Mouse (Mus musculus): ENCODE results near the gene 1600014C23Rik.

Gene 1600014C23Rik

DNA sequence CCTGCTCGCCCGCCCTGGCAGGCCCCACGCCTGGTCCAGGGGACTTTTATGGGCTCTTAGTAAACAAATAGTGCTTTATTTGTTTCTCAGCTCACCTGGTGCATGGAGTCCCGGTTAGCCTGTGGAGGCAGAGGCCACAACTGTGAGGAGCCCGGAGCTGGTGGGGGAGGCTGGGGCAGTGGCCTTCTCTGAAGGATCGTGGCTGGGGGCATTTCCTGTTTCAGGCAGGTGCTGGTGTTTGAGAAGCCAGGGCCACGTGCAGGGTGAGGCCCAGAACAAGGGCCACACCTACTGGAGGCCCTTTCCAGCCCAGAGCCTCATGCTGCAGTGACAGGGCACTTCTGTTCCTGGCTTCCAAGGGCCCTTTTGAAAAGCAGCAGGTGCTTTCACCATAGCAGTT lies 7.4 kb downstream of the 1600014C23Rik start:
- DNase-seq (ENCODE audit: low read depth), result no peak

DNA sequence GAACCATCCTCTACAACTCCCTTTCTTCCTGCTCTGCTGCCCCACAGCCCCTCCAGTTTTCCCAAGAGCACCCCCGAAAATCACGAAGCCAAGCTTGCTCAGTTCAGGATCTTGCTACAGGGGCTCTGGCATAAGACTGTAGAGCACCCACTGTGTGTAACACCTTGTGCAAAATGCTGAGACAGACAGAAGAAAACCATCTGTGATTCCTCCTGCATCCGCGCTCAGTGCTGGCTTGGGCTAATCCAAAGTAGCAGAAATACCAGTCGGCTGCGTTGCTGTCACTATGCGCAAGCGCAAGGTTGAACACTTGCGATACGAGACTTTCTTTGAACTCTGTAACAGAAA lies 9.1 kb downstream of the 1600014C23Rik start:
- no peak for DNase-seq (ENCODE audit: low read depth)

DNA sequence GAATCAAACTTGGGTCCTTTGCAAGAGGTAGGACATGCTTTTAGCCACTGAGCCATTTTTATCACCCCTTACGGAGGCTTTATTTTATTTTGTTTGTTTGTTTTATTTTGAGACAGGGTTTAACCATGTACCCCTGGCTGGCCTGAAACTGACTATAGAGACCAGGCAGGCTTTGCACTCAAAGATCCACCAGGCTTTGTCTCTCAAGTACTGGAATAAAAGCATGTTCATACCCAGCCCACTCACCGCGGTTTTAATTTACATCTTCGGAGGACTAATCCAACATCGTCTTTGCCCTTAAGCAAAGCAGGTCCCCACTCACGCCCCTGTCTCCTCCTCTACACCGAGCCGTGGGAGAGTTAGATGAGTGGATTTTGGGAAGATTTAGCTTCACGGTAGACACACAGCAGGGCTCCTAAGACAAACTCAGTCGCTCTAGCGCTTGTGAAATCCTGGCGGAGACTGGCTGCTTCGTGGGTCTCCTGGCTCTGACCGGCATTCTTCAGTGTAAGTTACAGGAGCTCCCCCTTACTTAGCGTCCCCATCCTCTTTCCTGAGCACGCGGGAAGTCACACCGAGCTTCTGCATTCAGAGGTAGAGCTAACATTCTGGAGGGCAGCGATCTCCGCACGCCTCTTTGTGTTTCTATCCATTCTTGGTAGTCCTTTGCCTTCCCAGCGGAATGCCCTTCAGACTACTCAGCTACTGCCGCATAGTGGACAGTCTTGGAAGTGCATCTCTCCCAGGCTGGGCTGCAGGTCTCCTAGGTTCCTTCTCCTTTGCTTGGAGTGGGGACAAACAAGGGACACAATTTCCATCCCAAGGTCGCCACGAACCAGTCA lies 9.7 kb downstream of the 1600014C23Rik start:
- peak; percentile 91 for DNase-seq (ENCODE audit: low read depth)

DNA sequence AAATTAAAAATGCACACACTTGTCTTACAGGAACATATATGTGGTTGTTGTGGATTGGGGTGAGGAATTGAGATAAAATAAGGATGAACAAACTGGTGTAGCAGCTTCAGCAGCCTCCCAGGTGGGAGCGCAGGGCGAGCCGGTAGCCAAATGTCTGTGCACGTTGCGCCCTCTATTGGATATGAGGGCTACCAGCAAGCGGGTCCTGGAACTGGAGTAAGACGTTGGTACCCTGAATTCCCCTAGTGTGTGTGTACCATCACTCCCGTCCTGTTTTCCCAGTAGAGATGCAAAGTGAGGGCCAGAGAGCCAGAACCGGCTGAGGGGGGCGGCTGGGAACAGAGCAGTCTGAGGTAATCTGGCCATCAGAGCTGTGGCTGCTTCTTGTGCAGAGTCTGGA lies 15.3 kb downstream of the 1600014C23Rik start:
- peak; percentile 85 for DNase-seq (ENCODE audit: low read depth)

DNA sequence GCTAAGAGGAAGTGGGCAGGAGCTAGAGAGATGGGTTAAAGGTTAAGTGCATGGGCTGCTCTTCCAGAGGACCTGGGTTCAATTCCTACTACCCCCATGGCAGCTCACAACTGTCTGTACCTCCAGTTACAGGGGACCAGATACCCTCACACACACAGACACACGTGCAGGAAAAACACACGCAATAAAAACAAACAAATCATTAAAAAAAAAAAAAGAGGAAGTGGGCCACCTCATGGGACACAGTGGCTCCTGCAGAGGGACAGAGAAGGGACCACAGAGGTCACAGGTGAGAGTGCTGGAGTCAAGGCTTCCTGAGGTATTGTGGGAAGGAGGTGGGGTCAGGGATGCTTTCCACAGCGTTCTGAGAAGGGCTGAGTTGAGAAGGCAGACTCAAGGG lies 22.1 kb downstream of the 1600014C23Rik start:
- DNase-seq (ENCODE audit: low read depth), result no peak

DNA sequence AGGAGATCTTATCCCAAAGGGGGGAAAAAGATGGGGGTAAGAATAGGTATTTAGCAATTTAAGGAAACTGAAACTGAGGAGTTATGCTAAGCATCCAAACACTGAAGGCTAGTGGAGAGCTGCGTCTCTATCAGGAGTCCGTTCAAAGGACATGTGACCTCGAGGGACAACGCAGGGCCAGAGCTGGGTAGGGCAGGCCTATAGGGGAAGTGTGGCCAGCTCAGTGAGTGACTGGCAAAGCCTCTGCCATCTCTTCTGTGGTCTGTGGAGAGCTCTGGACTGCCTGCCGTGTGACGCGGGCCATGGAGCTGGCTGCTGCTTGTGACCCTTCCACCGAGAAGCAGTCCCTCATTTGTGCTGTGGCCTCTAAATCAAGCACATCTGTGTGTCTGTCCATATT lies 23.2 kb downstream of the 1600014C23Rik start:
- DNase-seq (ENCODE audit: low read depth), result no peak

DNA sequence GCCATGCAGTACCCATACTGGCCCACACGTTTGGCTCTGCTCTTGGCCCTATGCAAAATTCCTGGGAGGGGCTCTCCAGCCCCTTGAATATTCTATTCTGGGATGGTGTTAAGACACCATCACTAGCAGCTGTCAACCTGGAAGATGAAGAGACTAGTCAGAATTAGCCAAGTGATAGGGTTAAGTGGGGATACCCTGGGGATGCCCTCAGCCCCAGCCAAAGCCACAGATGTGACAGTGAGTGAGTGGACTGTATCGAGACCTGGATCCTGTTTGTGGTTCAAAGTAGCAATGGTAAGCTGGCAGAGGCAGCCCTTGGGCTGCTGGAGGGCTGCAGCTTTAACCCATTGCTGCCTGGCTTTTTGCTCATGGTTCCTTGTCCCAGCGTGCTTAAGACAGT lies 23.8 kb downstream of the 1600014C23Rik start:
- no peak for DNase-seq (ENCODE audit: low read depth)

DNA sequence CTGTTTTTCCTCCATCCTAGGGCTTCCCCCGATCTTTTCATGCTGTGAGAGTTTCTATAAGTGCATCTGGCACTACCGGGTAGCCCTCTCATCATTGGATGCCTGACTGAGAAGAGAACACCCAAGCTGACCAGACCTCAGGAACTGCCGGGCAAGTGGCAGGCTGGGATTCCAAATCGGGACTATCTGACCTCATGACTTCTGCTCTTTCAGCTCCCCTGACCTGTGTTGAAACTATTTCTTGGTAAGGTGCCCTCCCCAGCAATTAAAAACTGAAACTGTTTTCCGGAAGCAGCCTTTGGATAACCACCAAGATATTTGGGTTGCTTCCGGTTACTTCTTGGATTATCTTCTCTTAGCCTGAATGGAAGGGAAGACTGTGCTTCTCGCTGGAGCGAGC lies 25.5 kb downstream of the 1600014C23Rik start:
- DNase-seq (ENCODE audit: low read depth), result no peak

DNA sequence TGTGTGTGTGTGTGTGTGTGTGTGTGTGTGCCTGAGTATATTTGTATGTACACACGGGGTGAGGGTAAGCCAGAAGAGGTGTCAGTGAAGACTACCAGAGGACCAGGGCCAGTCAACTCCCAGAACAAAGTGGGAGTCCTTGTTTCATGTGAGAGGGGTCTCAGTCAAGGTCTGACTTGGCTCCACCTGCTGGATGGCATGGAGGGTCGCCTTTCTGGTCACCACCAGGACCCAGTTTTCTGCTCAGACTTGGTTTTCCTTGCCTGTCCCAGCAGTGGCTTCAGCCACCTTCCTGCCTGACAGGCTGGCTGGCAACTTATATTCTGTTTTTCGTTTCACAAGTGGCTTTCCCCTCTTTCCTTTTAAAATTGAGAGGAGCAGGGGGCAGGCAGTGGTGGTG lies 26.3 kb downstream of the 1600014C23Rik start:
- DNase-seq (ENCODE audit: low read depth), result no peak

DNA sequence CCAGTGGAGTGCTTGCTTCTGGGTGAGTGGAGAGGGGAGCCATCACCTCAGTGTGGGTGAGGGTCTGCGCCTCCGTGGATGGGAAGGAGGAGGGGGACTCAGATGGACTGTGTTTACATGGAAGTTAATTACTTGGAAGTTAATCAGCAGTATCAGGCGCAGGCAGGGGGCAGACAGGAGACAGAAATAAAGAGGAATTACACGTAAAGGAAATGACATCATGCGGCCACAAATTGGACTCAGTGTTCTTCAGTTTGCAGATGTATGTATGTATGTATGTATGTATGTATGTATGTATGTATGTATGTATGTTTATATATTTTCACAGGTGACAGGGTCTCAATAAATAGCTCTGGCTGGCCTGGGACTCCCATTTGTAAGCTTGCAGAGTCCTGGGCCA lies 26.8 kb downstream of the 1600014C23Rik start:
- no peak for DNase-seq (ENCODE audit: low read depth)

DNA sequence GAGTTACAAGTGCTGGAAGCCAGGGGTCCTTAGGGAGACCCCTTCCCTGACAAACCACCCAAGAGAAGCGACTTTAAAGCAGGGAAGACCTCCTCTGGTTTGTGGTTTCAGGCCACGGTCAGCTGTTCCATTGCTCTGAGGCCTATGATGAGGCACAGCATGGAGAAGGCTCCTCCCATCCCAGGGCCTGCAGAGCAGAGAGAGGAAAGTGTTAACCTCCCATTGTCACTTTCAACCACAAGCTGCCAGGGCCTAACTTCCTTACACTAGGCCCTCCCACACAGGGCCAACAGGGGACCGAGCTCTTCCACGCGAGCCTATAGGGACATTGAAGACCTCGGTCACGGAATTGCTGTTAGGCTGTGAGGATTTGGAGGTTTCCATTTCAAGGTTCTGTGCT lies 30.5 kb downstream of the 1600014C23Rik start:
- DNase-seq (ENCODE audit: low read depth), result no peak

DNA sequence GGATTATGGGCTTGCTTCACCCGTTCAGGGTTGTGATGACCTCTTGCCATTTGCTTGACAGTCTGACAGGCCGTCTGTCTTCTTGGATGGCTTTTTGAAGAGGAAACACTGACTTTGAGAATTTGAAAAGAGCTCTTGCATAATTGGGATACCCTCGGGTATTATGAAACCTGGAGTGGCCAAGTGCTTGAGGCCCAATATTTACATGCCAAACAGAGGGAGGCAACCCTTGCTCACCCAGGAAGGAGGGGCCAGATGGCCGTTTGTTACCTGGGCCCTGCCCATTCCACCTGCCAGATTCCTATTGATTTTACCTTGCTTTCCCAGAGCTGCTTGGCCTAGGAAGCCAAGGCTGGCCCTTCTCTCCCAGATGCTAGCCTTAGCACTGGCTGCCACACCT lies 31.4 kb downstream of the 1600014C23Rik start:
- peak; percentile 18 for DNase-seq (ENCODE audit: low read depth)

DNA sequence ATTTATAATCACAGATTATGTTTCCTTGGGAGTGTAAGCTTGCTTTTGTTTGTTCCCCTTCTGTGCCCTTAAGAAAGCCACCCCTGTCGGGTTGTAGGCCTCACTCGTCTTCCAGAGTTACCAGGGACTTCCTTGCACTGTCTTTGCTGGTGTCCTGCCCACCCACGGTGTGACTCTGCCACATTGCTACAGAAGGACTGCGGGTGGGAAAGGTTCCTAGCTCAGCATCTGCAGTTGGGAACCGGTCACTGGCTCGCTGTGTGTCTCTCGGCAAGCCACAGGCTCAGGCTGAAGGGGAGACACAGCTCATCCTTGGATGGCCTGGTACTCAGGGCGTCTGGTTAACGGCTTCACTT lies 32.4 kb downstream of the 1600014C23Rik start:
- DNase-seq (ENCODE audit: low read depth), result no peak

DNA sequence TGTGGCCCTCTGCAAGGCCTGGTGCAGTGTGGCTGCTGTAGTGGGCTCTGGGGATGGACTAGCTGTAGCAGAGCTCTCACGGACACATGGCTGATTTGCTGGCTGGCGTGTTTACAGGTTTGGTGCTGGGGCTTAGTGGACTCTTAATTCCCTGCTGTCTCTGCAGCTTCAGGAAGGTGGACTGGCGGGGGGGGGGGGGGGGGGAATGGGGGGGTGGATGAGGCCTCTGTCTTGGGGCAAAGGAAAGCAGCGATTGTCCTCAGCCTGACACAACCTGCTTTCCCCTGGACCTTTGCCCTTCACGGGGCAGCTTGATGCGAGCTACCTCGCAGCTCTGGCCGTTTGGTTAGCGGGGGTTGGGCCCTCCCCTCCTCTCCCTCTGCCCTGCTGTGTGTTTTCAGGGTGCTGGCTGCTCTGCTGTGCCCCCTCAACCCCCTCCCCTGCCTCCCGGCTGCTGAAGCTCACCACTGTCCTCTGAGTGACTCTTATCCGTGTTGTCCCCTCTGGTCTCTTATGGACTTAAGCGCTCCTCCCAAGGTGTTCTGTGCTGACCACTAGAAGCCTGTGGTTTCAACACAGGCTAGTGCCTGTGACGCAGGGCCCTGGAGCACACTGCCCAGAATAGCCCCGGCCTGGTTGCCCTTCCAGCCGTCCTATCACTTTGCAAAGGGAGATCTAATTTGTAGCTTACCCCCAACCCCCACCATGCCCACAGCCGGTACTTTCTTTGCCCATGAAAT lies 33.0 kb downstream of the 1600014C23Rik start:
- no peak for DNase-seq (ENCODE audit: low read depth)

DNA sequence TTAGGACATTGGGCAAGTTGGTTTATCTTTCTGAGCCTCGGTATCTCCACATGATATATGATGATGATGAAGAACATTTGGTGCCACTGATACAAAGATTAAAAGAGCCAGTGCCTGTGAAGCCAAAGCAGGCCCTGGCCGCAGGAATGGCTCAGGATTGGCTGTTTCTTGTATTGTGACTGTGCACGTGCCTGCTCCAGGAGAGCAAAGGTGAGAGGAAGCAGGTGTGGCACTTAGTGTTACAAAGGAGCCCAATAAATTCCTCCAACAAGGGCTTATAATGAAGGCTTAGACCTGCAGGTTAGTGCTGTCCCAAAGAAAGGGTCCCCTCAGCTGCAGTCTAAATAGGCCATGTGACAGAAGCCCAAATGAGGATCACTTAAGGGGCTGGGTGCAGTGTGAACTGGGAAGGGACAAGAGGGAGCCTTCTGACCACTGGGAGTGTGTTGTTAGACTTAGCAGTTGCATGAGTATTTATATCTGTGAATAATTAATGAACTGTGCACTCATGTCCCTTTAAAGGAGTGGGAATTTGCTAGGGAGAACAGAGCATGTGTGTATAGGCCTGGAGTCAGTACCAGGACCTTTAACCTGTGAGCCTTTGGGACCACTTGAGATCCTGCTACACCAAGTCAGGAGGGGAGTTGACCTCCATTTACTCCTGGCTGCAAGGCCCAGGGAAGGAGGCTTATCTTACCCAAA lies 34.5 kb downstream of the 1600014C23Rik start:
- DNase-seq (ENCODE audit: low read depth), result no peak

DNA sequence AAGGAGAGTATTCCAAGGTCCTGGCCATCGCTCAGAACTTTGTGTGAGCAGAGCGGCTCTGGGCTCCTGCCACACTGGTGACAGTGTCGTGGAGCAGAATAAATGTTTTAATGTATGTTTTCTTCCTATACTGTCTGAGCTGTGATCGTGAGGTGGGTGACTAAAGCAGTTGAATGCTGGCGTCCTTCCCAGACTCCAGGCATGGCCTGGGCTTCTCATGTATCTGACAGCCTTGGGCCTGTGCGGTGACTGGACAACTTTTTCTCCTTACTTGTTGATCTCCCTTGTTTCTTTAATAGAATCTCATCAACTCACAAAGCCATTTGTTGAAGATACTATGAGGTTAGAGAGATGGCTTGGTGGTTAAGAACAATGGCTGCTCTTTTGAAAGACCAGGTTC lies 35.3 kb downstream of the 1600014C23Rik start:
- DNase-seq (ENCODE audit: low read depth), result peak; percentile 72

DNA sequence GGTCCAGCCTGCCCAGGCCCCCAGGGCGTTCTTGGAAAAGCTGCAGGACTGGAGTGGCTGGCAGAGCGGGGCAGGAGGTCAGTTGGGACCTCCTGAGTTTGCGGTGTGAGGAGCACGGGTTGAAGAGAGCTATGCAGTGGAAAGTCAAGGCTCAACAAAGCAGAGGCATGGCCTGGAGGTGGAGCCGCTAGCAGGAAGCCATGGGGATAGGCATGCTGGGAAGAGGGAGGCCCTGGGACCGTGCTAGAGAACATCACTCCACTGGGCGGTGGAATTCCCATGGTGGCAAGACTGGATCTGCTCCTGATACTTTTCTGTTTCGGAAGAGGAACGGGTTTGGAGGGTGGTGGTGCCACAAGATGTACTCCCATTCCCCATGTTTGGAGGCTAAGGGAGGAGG lies 36.7 kb downstream of the 1600014C23Rik start:
- DNase-seq (ENCODE audit: low read depth), result no peak

DNA sequence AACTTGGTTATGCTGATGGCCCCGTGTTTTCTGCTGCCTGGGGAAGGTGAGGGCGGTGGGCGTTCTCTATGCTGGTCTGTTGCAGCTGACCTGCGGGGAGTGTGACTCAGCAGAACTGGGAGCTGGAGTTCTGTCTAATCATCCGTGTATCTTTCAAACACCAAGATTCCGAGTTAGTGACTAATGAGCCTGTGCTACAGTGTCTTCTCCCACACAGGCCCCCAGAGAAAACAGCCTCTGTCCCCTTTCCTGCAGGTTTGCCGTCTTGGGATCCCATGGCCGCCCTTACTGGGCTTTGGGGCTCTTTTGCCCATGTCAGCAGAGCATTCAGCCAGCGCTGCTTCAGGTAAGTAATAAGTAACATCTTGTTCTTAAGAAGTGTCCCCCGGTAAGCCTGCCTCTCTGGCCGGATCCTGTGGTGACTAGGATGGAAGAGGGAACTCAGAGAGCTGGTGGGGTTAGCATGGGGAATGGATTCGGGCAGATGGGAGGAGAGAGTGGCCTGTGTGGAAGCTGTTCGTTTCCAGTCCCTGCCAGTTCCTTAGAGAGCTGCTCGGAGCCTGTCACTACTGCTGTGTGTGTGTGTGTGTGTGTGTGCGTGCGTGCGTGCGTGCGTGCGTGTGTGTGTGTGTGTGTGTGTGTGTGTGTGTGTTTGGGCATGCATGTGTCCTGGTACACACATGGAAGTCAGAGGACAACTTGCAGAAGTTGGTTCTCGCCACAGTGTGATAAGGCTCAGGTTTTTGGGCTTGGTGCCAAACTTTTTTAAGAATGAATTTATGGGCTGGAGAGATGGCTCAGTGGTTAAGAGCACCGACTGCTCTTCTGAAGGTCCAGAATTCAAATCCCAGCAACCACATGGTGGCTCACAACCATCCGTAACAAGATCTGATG lies 38.2 kb downstream of the 1600014C23Rik start:
- DNase-seq (ENCODE audit: low read depth), result peak; percentile 63

DNA sequence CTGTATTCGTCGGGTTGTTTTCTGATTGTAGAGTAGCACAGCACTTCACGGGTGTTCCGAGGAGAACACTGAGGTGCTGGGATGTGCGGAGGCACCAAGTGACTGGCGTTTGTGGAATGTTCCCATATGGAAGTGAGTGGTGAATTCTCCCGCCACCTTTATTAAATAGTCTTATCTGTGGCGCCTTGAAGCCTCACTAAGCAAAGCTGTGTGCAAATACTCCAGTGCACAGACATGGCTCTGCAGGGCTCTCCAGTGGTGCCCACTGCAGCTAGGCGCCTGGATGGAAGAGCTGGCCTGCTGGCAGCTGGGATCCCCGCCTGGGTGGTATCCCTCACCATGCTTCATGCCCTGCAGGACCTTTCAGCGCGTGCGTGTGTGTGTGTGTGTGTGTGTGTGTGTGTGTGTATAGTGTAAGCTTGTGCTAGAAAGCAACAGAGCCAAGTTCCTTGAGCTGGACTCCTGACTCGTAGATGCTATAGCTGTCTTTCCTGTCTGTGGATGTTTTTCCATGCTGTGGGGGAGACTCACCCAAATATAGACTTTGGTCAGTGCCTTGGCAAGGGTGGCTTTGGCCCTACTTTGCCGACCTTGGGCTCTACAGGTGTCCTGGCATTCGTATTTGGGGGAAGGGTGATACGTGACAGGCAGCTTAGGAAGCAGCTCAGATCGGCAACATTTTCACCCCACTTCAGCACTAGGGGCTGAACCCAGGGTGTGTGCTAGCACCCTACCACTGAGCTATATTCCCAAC lies 39.7 kb downstream of the 1600014C23Rik start:
- peak; percentile 9 for DNase-seq (ENCODE audit: low read depth)

DNA sequence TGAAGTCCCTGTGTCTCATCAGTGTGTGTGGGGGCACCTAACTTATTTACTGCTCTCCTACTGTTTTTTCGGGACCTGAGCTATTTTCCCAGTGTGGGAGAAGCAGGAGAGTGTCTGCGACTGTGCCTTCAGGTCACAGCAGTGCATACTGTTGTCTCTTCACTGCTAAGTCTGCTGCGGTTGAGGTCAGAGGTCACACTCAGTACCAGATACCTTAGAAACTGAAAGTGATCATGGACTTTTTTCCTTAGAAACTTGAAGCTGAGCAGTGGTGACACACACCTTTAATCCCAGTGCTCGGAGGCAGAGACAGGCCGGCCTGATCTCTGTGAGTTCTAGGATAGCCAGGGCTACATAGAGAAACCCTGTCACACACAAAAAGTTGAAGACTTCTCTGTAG lies 41.5 kb downstream of the 1600014C23Rik start:
- no peak for DNase-seq (ENCODE audit: low read depth)

DNA sequence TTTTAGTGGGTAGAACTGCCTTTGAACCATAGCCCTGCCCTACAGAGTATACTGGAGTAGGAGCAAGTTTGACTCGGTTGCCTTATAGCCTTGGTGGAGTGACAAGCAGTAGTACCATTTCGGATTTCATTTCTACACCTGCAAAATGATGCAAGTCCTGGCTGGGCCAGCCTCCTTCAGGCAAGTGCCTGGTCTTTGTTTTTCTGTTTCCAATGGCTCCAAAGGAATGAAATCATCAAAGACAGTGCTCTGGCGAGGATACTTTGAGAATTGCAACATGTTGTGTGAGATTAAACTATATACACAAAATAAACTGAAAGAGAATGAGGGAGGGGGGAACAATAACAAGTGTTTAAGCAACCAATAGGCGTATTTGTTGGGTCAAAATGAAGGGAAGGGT lies 43.6 kb downstream of the 1600014C23Rik start:
- no peak for DNase-seq (ENCODE audit: low read depth)

Measured in NIH3T3 (cell line).